Mouse (Mus musculus) retina, postnatal 7 days (tissue): ENCODE results near the gene Meltf.
A peak's percentile ranks its signal among the peaks of the same experiment; 100 is the strongest.

ENCODE experiments used
- DNase-seq: peaks from one replicate; pipeline ENCODE4 v3.0.0-alpha.2; 2012; ENCODE audit warnings: low read depth, low spot score

The Meltf gene

GRCm38 (mm10) chr16:31878573-31879257 is at the start of gene Meltf:
Gene Meltf, plus strand, starts transcription at chr16:31878810.
- DNase-seq = peak; percentile 51

GRCm38 (mm10) chr16:31830726-31831125 is 47.9 kb upstream of the Meltf start:
- DNase-seq = no peak

GRCm38 (mm10) chr16:31832630-31833422 is 45.8 kb upstream of the Meltf start:
- no peak for DNase-seq

- no peak for DNase-seq
These were observed 44.5 kb upstream of the Meltf start for GRCm38 (mm10) chr16:31834011-31834584.

GRCm38 (mm10) chr16:31834662-31835318 is 43.8 kb upstream of the Meltf start:
- DNase-seq = no peak

- no peak for DNase-seq
These were observed 41.2 kb upstream of the Meltf start for GRCm38 (mm10) chr16:31837362-31837761.

- no peak for DNase-seq
These were observed 34.4 kb upstream of the Meltf start for GRCm38 (mm10) chr16:31844246-31844645.

- DNase-seq = no peak
These were observed 31.8 kb upstream of the Meltf start for GRCm38 (mm10) chr16:31846763-31847162.

GRCm38 (mm10) chr16:31863920-31864319 is 14.7 kb upstream of the Meltf start:
- no peak for DNase-seq

GRCm38 (mm10) chr16:31865242-31865641 is 13.4 kb upstream of the Meltf start:
- DNase-seq = no peak

GRCm38 (mm10) chr16:31866911-31867310 is 11.7 kb upstream of the Meltf start:
- DNase-seq = no peak

- DNase-seq = no peak
These were observed 10.9 kb upstream of the Meltf start for GRCm38 (mm10) chr16:31867736-31868135.

- DNase-seq = no peak
These were observed 4.9 kb upstream of the Meltf start for GRCm38 (mm10) chr16:31873721-31874120.

- DNase-seq = no peak
These were observed 3.2 kb upstream of the Meltf start for GRCm38 (mm10) chr16:31875391-31875790.

GRCm38 (mm10) chr16:31876386-31876785 is 2.2 kb upstream of the Meltf start:
- no peak for DNase-seq

GRCm38 (mm10) chr16:31878052-31878451 is 558 bp upstream of the Meltf start:
- no peak for DNase-seq

GRCm38 (mm10) chr16:31880146-31880840 is 1.7 kb downstream of the Meltf start:
- no peak for DNase-seq

GRCm38 (mm10) chr16:31882381-31882908 is 3.8 kb downstream of the Meltf start:
- DNase-seq = no peak

- DNase-seq = no peak
These were observed 4.7 kb downstream of the Meltf start for GRCm38 (mm10) chr16:31883302-31883701.

- no peak for DNase-seq
These were observed 5.3 kb downstream of the Meltf start for GRCm38 (mm10) chr16:31883902-31884301.

- DNase-seq = no peak
These were observed 12.3 kb downstream of the Meltf start for GRCm38 (mm10) chr16:31890907-31891306.
